Mouse (Mus musculus): ENCODE data around the gene Mrpl24.
A peak's percentile ranks its signal among the peaks of the same experiment; 100 is the strongest.
"Not testable (repeated sequence)": the region's sequence is repeated elsewhere in the genome, so short reads cannot be mapped to it uniquely, and the experiment has no call there.

GRCm38 (mm10) chr3:87887400-87887799 is 31.9 kb upstream of the Mrpl24 start:
- TF ChIP-seq CTCF (IDR thresholded peaks at IDR 0.05; ENCODE audit: low read depth) = peak; percentile 51
- not testable (repeated sequence) for TF ChIP-seq EP300 (IDR thresholded peaks at IDR 0.05; ENCODE audit: low read depth)

Measured in liver, postnatal 0 days (tissue).